Mouse (Mus musculus) liver, embryonic 16.5 days (tissue): Measurements from ENCODE around the gene Fmnl3. TPM values are rescaled to one million over a fixed set of nuclear protein-coding genes. Genes with fewer than 3 reads are reported as not detected.
"Not testable (repeated sequence)": the region's sequence is repeated elsewhere in the genome, so short reads cannot be mapped to it uniquely, and the experiment has no call there.

Experiments
- ATAC-seq: fragments of 200-750 bp; cut with Nextera tagmentation; 2 replicates; pipeline ENCODE4 v1.8.0; 2017; ENCODE audit warnings: low read depth, mild to moderate bottlenecking, moderate number of reproducible peaks, moderate library complexity
- H3K27ac ChIP-seq: fragments of 300-500 bp; sonication (generic); 2 replicates; pipeline ENCODE4 v1.5.1; 2014; ENCODE audit warnings: mild to moderate bottlenecking, low read length
- H3K27me3 ChIP-seq: fragments of 300-500 bp; sonication (generic); 2 replicates; pipeline ENCODE4 v1.6.1; 2014; ENCODE audit warnings: low read depth, low read length, mixed read lengths; ENCODE audit not compliant: control insufficient read depth, insufficient read depth
- H3K36me3 ChIP-seq: fragments of 300-500 bp; sonication (generic); 2 replicates; pipeline ENCODE4 v1.6.1; 2014; ENCODE audit warnings: mild to moderate bottlenecking; ENCODE audit not compliant: control insufficient read depth, insufficient read depth
- H3K4me1 ChIP-seq: fragments of 300-500 bp; sonication (generic); 2 replicates; pipeline ENCODE4 v1.6.1; 2014; ENCODE audit warnings: low read depth, low read length, mixed read lengths; ENCODE audit not compliant: control insufficient read depth
- H3K4me2 ChIP-seq: fragments of 300-500 bp; sonication (generic); 2 replicates; pipeline ENCODE4 v1.6.1; 2014; ENCODE audit warnings: low read depth, low read length, mixed read lengths
- H3K4me3 ChIP-seq: fragments of 300-500 bp; sonication (generic); 2 replicates; pipeline ENCODE4 v1.5.1; 2014; ENCODE audit warnings: low read depth, mild to moderate bottlenecking, low read length
- H3K9ac ChIP-seq: fragments of 300-500 bp; sonication (generic); 2 replicates; pipeline ENCODE4 v1.6.1; 2014; ENCODE audit warnings: low read depth, low read length
- H3K9me3 ChIP-seq: fragments of 300-500 bp; sonication (generic); replicated peaks from 2 replicates; pipeline ENCODE4 v1.6.1; 2016; ENCODE audit warnings: low read length; ENCODE audit not compliant: control insufficient read depth
- WGBS: fragments of 180-500 bp; shearing (Covaris S2); extraction: QIAGEN DNeasy Blood & Tissue Kit; methylation state at CpG from one replicate; pipeline ENCODE4 v1.1.7; 2014; ENCODE audit not compliant: insufficient replicate concordance; 5-methylcytosine and 5-hydroxymethylcytosine counted together
- polyA plus RNA-seq: library from polyadenylated mRNA; unstranded; fragments of >200 nt; fragmentation: Nextera tagmentation; extraction: Ambion mirVana; gene quantifications from 2 replicates; pipeline ENCODE4 v1.2.1, GENCODE M21; 2015

The Fmnl3 gene
- polyA plus RNA-seq, 1 experiment from 2014 or later: 2.9 TPM

DNA sequence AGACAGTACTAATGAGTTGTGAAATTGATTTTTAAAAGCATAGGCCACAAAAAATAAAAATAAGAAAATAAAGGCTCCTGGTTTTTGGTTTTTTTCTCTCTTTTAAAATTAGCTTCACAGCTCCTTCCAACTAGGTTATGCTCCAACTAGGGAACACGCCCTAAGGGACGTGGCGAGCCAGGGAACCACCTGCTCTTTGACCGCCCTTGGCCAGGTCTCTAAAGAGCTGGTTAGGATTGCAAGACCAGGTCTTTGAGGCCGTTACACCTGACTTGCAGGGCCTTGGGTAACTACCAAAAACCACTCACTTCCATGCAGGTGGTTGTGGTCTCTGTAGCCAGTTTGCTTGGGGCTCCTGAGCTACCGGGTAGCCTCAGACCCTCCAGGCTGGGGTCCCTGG is 21.7 kb upstream of the Fmnl3 start:
- peak overlapping the region; percentile 74 for H3K4me2 ChIP-seq
- no peak overlapping the region; the same call in 1 of the 2 replicates for H3K9ac ChIP-seq
- H3K36me3 ChIP-seq: no peaks in the 10 kb centered on the region
- 63% methylated on average over 6 of the region's 6 CpGs for WGBS
- peak overlapping the region; percentile 59; the same call in 1 of the 2 replicates for H3K27ac ChIP-seq
- peaks cover 37% of the 10 kb centered on the region for H3K4me1 ChIP-seq
- no peaks in the 10 kb centered on the region for H3K27me3 ChIP-seq
- H3K9me3 ChIP-seq: no peaks in the 10 kb centered on the region
- no peak for ATAC-seq
- peak overlapping the region; percentile 91 for H3K4me3 ChIP-seq

- H3K9me3 ChIP-seq: no peaks in the 10 kb centered on the region
- WGBS: 16% methylated on average over 7 of the region's 7 CpGs
- no peak overlapping the region for H3K27ac ChIP-seq
- peaks cover 25% of the 10 kb centered on the region for H3K4me1 ChIP-seq
- H3K27me3 ChIP-seq: no peaks in the 10 kb centered on the region
- no peaks in the 10 kb centered on the region for H3K36me3 ChIP-seq
- H3K9ac ChIP-seq: no peak overlapping the region
- H3K4me2 ChIP-seq: no peak overlapping the region
- no peak overlapping the region for H3K4me3 ChIP-seq
- no peak for ATAC-seq
Measured at GRCm38 (mm10) chr15:99390472-99391401, 20.5 kb upstream of the Fmnl3 start.

DNA sequence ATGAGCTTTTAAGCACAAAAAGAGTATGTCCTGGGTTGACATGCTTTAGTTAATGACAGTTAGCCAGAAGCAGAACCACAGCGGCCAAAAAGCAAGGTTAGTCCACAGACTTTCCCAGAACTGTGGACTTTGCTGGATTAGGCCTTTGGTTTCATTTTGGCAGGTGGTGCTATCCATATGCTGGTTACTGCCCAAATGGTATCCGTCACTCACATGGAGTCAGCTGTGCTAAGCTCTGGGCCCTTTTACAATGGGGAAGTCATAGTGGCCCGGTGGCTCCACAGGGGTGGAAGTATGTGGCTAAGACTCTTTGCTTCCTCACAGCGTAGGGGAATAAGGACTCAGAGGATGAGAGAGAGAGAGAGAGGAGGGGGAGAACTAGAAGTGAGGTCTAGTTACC is 17.7 kb upstream of the Fmnl3 start:
- no peak overlapping the region for H3K4me2 ChIP-seq
- H3K9me3 ChIP-seq: no peaks in the 10 kb centered on the region
- ATAC-seq: no peak
- no peak overlapping the region for H3K4me3 ChIP-seq
- no peak overlapping the region for H3K9ac ChIP-seq
- WGBS: 41% methylated on average over 4 of the region's 4 CpGs
- H3K27ac ChIP-seq: peak overlapping the region; percentile 23
- no peaks in the 10 kb centered on the region for H3K27me3 ChIP-seq
- no peaks in the 10 kb centered on the region for H3K36me3 ChIP-seq
- peaks cover 11% of the 10 kb centered on the region for H3K4me1 ChIP-seq

- Histone ChIP-seq H3K36me3 (no peaks in the 10 kb centered on the region), H3K27ac (peak overlapping the region; percentile 45; the same call in 1 of the 2 replicates), H3K9me3 (no peaks in the 10 kb centered on the region), H3K4me2 (no peak overlapping the region), H3K9ac (no peak overlapping the region), H3K4me3 (no peak overlapping the region), H3K27me3 (no peaks in the 10 kb centered on the region), H3K4me1 (peaks cover 8% of the 10 kb centered on the region)
- WGBS: 40% methylated on average over 3 of the region's 3 CpGs
- ATAC-seq: peak; percentile 42; the same call in 1 of the 2 replicates
Measured at GRCm38 (mm10) chr15:99386796-99387195, 16.5 kb upstream of the Fmnl3 start.

- WGBS: 55% methylated on average over 3 of the region's 3 CpGs
- peak overlapping the region; percentile 17; the same call in 1 of the 2 replicates for H3K27ac ChIP-seq
- not testable (repeated sequence) for H3K36me3 ChIP-seq, H3K27me3 ChIP-seq, H3K9ac ChIP-seq, H3K4me3 ChIP-seq, H3K4me1 ChIP-seq, H3K9me3 ChIP-seq, ATAC-seq, H3K4me2 ChIP-seq
Measured at GRCm38 (mm10) chr15:99386110-99386509, 15.8 kb upstream of the Fmnl3 start.

DNA sequence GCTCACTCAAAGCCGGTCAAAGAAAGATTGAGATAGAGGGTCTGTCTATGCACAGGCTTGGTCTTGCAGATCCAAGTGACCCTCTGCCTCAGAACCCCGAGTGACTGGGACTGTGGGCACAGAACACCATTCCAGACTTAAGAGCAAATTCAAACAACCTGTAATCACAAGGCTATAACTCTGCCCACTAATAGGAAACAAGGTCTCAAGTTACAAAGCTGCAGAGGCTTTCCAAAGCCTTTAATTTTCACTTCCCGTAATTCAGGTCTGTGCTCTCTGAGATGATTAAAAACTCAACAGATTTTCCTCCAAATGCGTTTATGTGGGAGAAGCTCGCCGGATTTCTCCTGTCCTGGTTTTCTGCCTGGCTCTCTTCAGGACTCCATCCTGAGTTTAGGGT is 13.8 kb upstream of the Fmnl3 start:
- Histone ChIP-seq H3K4me3 (no peak overlapping the region), H3K27me3 (no peaks in the 10 kb centered on the region), H3K36me3 (no peaks in the 10 kb centered on the region), H3K4me1 (peaks cover 8% of the 10 kb centered on the region), H3K4me2 (no peak overlapping the region), H3K9ac (no peak overlapping the region), H3K9me3 (no peaks in the 10 kb centered on the region), H3K27ac (no peak overlapping the region)
- 51% methylated on average over 6 of the region's 6 CpGs for WGBS
- no peak for ATAC-seq

- Histone ChIP-seq H3K27ac (no peak overlapping the region), H3K9ac (no peak overlapping the region), H3K4me2 (no peak overlapping the region), H3K4me3 (no peak overlapping the region), H3K4me1 (peaks cover 7% of the 10 kb centered on the region), H3K9me3 (peaks cover 3% of the 10 kb centered on the region), H3K36me3 (no peaks in the 10 kb centered on the region), H3K27me3 (no peaks in the 10 kb centered on the region)
- ATAC-seq: peak; percentile 37; the same call in 1 of the 2 replicates
Measured at GRCm38 (mm10) chr15:99382893-99383292, 12.6 kb upstream of the Fmnl3 start.

DNA sequence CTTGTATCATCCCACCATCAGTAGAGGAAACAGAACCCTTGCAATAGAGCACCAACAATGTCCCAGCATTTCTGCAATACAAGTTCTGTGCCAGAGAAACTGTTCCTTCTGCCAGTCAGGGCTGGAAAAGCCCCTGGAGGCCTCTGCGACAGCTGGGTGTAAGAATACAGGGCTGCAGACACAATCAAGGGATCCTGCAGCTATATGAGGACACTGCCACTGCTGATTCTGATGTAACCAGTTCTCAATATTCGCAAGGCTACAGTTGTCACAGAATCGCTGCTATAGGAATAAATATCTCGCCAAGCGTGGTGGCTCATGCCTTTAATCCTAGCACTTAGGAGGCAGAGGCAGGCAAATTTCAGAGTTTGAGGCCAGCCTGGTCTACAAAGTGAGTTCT is 6.0 kb upstream of the Fmnl3 start:
- Histone ChIP-seq H3K9ac (no peak overlapping the region), H3K4me3 (no peak overlapping the region), H3K27me3 (no peaks in the 10 kb centered on the region; the same call in none of the 2 replicates), H3K4me1 (no peaks in the 10 kb centered on the region), H3K4me2 (no peak overlapping the region), H3K27ac (no peak overlapping the region), H3K9me3 (peaks cover 3% of the 10 kb centered on the region), H3K36me3 (no peaks in the 10 kb centered on the region)
- ATAC-seq: no peak
- WGBS: 80% methylated on average over 5 of the region's 5 CpGs

DNA sequence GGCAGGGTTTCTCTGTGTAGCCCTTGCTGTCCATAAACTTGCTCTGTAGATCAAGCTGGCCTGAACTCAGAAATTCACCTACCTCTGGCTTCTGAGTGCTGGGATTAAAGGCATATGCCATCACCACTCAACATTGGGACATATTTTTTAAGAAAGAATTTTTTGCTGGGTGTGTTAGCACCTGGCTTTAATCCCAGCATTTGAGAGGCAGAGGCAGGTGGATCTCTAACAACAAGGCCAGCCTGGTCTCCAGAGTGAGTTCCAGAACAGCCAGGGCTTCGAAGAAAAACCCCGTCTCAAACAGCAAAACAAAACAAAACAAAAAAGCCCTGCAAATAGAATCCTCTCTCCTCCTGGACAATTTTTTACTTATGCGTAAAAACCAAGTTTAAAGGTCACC is 5.3 kb upstream of the Fmnl3 start:
- Histone ChIP-seq H3K9ac (no peak overlapping the region), H3K4me2 (no peak overlapping the region), H3K36me3 (no peaks in the 10 kb centered on the region), H3K27ac (no peak overlapping the region), H3K9me3 (peaks cover 3% of the 10 kb centered on the region), H3K4me3 (no peak overlapping the region), H3K4me1 (peaks cover under 1% of the 10 kb centered on the region), H3K27me3 (peaks cover 1% of the 10 kb centered on the region)
- 76% methylated on average over 3 of the region's 3 CpGs for whole genome bisulfite sequencing
- no peak for ATAC-seq
